Mouse (Mus musculus) stomach, postnatal 0 days (tissue): Measurements from ENCODE around the gene Tnik. TPM values are rescaled to one million over a fixed set of nuclear protein-coding genes. Genes with fewer than 3 reads are reported as not detected.

Experiments
- ATAC-seq: fragments of 200-750 bp; cut with Nextera tagmentation; 2 replicates; pipeline ENCODE4 v1.8.0; 2017; ENCODE audit not compliant: low FRiP score, low TSS enrichment
- DNase-seq: peaks from one replicate; pipeline ENCODE4 v3.0.0-alpha.2; 2016; ENCODE audit warnings: low spot score
- H3K27ac ChIP-seq: fragments of 300-500 bp; sonication (generic); replicated peaks from 2 replicates; pipeline ENCODE4 v1.5.1; 2014; ENCODE audit warnings: mild to moderate bottlenecking, control low read depth
- H3K27me3 ChIP-seq: fragments of 300-500 bp; sonication (generic); 2 replicates; pipeline ENCODE4 v1.6.1; 2014; ENCODE audit warnings: low read length; ENCODE audit not compliant: control insufficient read depth, insufficient read depth
- H3K36me3 ChIP-seq: fragments of 300-500 bp; sonication (generic); 2 replicates; pipeline ENCODE4 v1.6.1; 2014; ENCODE audit warnings: low read length, mixed read lengths; ENCODE audit not compliant: control insufficient read depth, insufficient read depth
- H3K4me1 ChIP-seq: fragments of 300-500 bp; sonication (generic); replicated peaks from 2 replicates; pipeline ENCODE4 v1.6.1; 2014; ENCODE audit warnings: antibody characterized with exemption; ENCODE audit not compliant: control insufficient read depth, insufficient read depth
- H3K4me2 ChIP-seq: fragments of 300-500 bp; sonication (generic); replicated peaks from 2 replicates; pipeline ENCODE4 v1.6.1; 2014; ENCODE audit warnings: low read depth, mild to moderate bottlenecking, control low read depth, moderate library complexity
- H3K4me3 ChIP-seq: fragments of 300-500 bp; sonication (generic); 2 replicates; pipeline ENCODE4 v1.5.1; 2014; ENCODE audit warnings: low read depth, low read length, control low read depth
- H3K9ac ChIP-seq: fragments of 300-500 bp; sonication (generic); 2 replicates; pipeline ENCODE4 v1.6.1; 2014; ENCODE audit warnings: mild to moderate bottlenecking, low read length, control low read depth, mixed read lengths
- H3K9me3 ChIP-seq: fragments of 300-500 bp; sonication (generic); 2 replicates; pipeline ENCODE4 v1.6.1; 2016; ENCODE audit warnings: low read length; ENCODE audit not compliant: control insufficient read depth
- CTCF ChIP-seq: IDR thresholded peaks from 2 replicates; pipeline ENCODE4 v1.5.1; 2016; ENCODE audit warnings: antibody characterized with exemption, low read depth, mild to moderate bottlenecking, moderate library complexity
- EP300 ChIP-seq: optimal IDR thresholded peaks from 2 replicates; pipeline ENCODE3; 2016; ENCODE audit warnings: antibody characterized with exemption
- WGBS: fragments of 180-500 bp; shearing (Covaris S2); extraction: QIAGEN DNeasy Blood & Tissue Kit; methylation state at CpG from one replicate; pipeline ENCODE4 v1.1.7; 2014; 5-methylcytosine and 5-hydroxymethylcytosine counted together
- polyA plus RNA-seq: library from polyadenylated mRNA; unstranded; fragments of >200 nt; fragmentation: Nextera tagmentation; extraction: Ambion mirVana; gene quantifications from 2 replicates; pipeline ENCODE4 v1.2.1, GENCODE M21; 2015

Gene Tnik
- polyA plus RNA-seq, 1 experiment from 2014 or later: 4.6 TPM

DNA sequence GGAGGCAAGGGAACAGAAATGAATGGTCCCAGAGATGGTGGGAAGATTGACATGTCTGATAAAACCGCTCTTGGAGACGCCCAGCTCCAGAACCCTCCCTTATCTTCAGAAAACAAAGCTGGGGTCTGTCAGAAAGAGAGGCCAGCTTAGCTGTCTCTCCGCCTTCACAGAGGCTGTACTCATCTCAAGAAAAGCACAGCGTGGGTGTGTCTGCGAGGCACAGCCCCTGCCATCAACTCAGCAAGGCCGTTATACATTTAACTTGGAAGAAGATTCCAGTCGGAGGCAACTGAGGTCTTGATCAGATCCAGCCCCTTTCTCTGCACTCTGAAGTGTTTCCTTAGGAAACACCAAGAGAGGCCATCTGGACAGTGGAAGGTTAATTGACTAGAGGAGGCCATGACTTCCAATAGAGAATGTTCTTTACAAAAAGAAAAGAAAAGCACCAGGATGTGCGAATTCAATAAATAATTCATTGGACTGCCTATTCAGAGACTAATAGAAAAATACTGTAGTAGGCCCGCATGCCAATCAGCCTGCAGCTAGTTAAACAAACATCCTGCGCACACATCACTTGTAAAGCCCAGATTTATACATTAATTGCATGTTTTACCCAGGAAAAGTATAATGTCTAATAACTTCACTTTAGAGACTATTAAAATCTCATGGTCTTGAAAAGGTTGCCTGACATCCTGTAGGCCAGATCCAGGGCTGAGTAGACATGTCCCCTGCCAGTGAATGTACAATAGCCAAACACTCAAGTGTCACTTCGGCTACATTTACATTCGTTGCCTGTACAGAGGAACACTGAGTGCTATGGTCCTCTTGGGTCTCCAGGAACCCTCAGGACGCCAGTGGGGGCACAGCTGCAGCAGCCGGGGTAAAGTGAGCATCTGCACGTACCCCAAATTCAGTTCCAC is 38.3 kb upstream of the Tnik start:
- no peaks in the 10 kb centered on the region for H3K9me3 ChIP-seq
- 64% methylated on average over 15 of the region's 15 CpGs for WGBS
- H3K4me1 ChIP-seq: no peaks in the 10 kb centered on the region
- DNase-seq (no peak), ATAC-seq (no peak)
- no peaks in the 10 kb centered on the region for H3K27me3 ChIP-seq
- no peak overlapping the region for H3K27ac ChIP-seq
- H3K36me3 ChIP-seq: no peaks in the 10 kb centered on the region
- H3K9ac ChIP-seq: no peak overlapping the region
- no peak overlapping the region for H3K4me2 ChIP-seq
- no peak overlapping the region for H3K4me3 ChIP-seq
- TF ChIP-seq EP300 (no peak), CTCF (no peak)

- no peak for ATAC-seq
Measured at GRCm38 (mm10) chr3:28225357-28225905, 37.6 kb upstream of the Tnik start.

GRCm38 (mm10) chr3:28226181-28226580 is 36.8 kb upstream of the Tnik start:
- 90% methylated on average over 19 of the region's 19 CpGs for WGBS
- Histone ChIP-seq H3K4me2 (no peak overlapping the region), H3K27ac (no peak overlapping the region), H3K4me1 (no peaks in the 10 kb centered on the region), H3K4me3 (no peak overlapping the region), H3K9ac (no peak overlapping the region), H3K27me3 (no peaks in the 10 kb centered on the region), H3K36me3 (no peaks in the 10 kb centered on the region), H3K9me3 (no peaks in the 10 kb centered on the region)
- ATAC-seq: no peak
- TF ChIP-seq EP300: no peak
- no peak for TF ChIP-seq CTCF
- no peak for DNase-seq

More at GRCm38 (mm10) chr3:28225357-28225905, 37.6 kb upstream of the Tnik start:
- H3K9me3 ChIP-seq: no peaks in the 10 kb centered on the region
- H3K4me3 ChIP-seq: no peak overlapping the region
- no peak for TF ChIP-seq CTCF
- no peak for TF ChIP-seq EP300
- H3K4me2 ChIP-seq: no peak overlapping the region
- no peak overlapping the region for H3K9ac ChIP-seq
- H3K4me1 ChIP-seq: no peaks in the 10 kb centered on the region
- DNase-seq: no peak
- no peaks in the 10 kb centered on the region for H3K27me3 ChIP-seq
- H3K27ac ChIP-seq: no peak overlapping the region
- no peaks in the 10 kb centered on the region for H3K36me3 ChIP-seq
- WGBS: 81% methylated on average over 9 of the region's 9 CpGs

DNA sequence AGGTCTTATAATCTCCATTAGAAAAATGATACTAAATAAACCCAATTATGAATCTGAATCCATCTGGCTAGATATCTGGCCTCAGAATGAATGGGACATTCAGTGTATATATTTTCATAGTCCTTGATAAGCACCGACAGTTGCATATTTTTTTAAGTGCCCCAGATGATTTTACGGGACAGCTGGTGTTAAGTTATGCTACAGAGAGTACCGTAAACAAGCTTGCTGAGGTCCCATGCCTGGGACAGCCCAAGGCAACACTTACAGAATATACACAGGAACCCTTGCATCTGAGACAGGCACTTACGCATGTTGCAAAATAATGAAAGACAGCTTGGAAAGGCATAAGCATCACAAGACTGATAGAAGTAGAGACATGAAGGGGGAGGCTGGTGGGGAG is 34.1 kb upstream of the Tnik start:
- H3K4me2 ChIP-seq: no peak overlapping the region
- TF ChIP-seq EP300: no peak
- no peak for TF ChIP-seq CTCF
- no peak overlapping the region for H3K4me3 ChIP-seq
- H3K4me1 ChIP-seq: no peaks in the 10 kb centered on the region
- no peaks in the 10 kb centered on the region for H3K27me3 ChIP-seq
- no peaks in the 10 kb centered on the region for H3K9me3 ChIP-seq
- H3K9ac ChIP-seq: no peak overlapping the region
- DNase-seq: no peak
- 52% methylated on average over 4 of the region's 4 CpGs for WGBS
- H3K27ac ChIP-seq: no peak overlapping the region
- H3K36me3 ChIP-seq: no peaks in the 10 kb centered on the region
- ATAC-seq: no peak

- Histone ChIP-seq H3K4me3 (no peak overlapping the region), H3K9me3 (no peaks in the 10 kb centered on the region), H3K4me2 (no peak overlapping the region), H3K27ac (no peak overlapping the region), H3K36me3 (no peaks in the 10 kb centered on the region), H3K27me3 (no peaks in the 10 kb centered on the region), H3K9ac (no peak overlapping the region), H3K4me1 (no peaks in the 10 kb centered on the region)
- DNase-seq (peak; percentile 56), ATAC-seq (peak; percentile 97)
- 60% methylated on average over 2 of the region's 2 CpGs for WGBS
- TF ChIP-seq CTCF (no peak), EP300 (no peak)
Measured at GRCm38 (mm10) chr3:28229503-28229902, 33.5 kb upstream of the Tnik start.

- TF ChIP-seq CTCF: no peak
- no peak for TF ChIP-seq EP300
- Histone ChIP-seq H3K4me1 (no peaks in the 10 kb centered on the region), H3K27ac (no peak overlapping the region), H3K27me3 (no peaks in the 10 kb centered on the region), H3K4me3 (no peak overlapping the region), H3K36me3 (no peaks in the 10 kb centered on the region), H3K9me3 (no peaks in the 10 kb centered on the region), H3K9ac (no peak overlapping the region), H3K4me2 (no peak overlapping the region)
- no peak for DNase-seq
- 78% methylated on average over 4 of the region's 4 CpGs for WGBS
- no peak for ATAC-seq
Measured at GRCm38 (mm10) chr3:28232885-28233284, 30.1 kb upstream of the Tnik start.
